Mouse (Mus musculus) adrenal gland, adult 18-20 months (tissue): ENCODE data around the gene Tnnc2. TPM values are rescaled to one million over a fixed set of nuclear protein-coding genes. Genes with fewer than 3 reads are reported as not detected.
"Not testable (repeated sequence)": the region's sequence is repeated elsewhere in the genome, so short reads cannot be mapped to it uniquely, and the experiment has no call there.

Experiments
- DNase-seq, 2 experiments: peaks; one replicate each; pipeline ENCODE4 v3.0.0; 2021 to 2022; ENCODE audit warnings: low spot score in 2 of 2
- total RNA-seq, 2 experiments: library from RNA; stranded (reverse); gene quantifications; 1 replicate in 1 of 2; 2 replicates in 1 of 2; pipeline ENCODE4 v1.2.3; 2021

Gene Tnnc2
- total RNA-seq, 2 experiments from 2014 or later, result 11.3 TPM; not detected in 1

DNA sequence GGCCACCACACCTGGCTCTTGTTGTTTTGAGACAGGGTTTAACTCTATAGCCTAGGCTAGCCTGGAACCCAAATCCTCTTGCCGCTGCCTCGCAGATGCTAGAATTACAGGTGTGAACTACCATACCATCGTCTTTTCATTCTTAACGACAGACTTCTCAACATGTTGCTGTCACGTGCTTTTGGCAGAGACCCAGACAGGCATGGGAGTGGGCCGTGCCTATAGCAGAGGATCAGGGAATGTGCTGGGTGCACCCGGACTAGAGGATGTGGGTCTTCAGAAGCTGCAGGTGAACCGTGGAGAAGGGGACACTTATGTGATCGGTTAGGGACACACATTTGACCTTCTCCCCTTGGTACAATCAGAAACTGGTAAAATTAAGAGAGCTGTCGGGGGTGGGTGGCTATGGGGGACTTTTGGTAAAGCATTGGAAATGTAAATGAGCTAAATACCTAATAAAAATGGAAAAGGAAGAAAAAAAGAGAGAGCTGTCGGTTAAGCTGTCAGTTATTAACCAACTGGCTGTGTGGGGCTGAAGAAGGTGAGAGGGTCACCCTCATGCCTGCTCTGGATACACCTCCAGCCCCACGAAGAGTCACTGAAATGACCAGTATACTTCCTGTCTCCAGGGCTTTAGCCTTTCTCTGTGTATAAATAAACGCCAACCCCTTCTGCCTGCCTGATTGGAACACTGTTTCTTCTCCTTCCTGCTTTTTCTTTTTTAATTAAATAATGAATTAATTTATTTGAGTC, 20.7 kb upstream of the Tnnc2 start:
- DNase-seq, result no peak

DNA sequence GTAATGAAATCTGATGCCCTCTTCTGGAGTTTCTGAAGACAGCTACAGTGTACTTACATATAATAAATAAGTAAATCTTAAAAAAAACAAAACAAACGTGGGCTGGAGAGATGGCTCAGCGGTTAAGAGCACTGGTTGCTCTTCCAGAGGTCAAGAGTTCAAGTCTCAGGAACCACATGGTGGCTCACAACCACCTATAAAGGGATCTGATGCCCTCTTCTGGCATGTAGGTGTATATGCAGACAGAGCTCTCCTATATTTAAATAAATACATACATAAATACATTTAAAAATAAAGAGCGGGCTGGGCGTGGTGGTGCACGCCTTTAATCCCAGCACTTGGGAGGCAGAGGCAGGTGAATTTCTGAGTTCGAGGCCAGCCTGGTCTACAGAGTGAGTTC, 18.8 kb upstream of the Tnnc2 start:
- DNase-seq, result not testable (repeated sequence)

GRCm38 (mm10) chr2:164795868-164796267, 16.1 kb upstream of the Tnnc2 start:
- DNase-seq, result no peak

DNA sequence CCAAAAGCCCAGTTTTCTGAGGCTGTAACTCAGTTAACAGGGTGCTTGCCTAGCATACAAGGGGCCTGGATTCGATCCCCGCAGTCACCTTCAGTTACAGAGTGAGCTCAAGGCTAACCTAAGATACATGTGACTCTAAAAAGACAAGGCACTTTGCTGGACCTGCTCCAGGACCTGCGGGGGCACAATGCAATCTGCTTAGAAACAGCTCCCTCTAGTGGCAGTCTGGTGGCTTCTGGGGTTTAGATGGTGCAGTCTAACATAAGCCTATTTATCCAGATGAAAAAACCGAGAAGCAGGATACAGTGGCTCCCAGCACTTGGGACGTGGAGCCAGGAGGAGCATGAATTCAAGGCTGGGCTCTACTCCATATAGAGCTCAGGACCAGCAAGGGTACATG, 14.5 kb upstream of the Tnnc2 start:
- peak; percentile 72 to 82 for DNase-seq

DNA sequence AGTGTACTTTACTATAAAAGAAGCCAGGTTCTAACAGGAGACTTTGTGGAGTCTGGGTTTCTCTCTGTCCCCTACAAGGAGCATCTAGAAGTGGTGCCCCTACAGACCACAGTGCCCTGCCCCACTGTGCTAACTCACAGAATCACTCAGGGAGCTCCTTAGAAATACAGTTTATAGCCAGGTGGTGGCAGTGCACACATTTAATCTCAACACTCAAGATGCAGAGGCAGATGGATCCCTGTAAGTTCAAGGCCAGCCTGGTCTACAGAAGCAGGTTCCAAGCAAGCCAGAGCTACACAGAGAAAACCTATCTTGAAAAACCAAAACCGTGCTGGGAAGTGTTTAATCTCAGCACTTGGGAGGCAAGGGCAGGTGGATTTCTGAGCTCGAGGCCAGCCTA, 14.0 kb upstream of the Tnnc2 start:
- DNase-seq, result no peak

DNA sequence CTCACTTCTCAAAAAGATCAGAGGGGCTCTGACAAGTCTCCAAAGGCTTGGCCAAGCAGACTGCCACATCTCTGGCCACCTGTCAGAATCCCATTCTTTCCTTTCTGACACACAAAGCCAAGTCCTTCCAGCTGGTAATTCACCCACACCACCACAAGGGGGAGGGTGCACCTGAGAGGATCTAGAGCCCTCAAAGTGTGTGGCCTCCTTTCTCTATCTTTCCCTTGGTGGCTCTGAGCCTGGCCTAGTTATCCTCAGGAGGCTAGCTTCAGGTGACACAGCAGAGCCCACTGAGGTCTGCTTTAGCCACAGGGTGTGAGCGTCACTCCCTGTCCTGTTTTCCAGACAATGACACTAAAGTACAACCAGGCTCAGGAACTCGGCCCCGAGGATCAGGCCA, 13.5 kb upstream of the Tnnc2 start:
- peak in 1 of 2 experiments; percentile 59 for DNase-seq

DNA sequence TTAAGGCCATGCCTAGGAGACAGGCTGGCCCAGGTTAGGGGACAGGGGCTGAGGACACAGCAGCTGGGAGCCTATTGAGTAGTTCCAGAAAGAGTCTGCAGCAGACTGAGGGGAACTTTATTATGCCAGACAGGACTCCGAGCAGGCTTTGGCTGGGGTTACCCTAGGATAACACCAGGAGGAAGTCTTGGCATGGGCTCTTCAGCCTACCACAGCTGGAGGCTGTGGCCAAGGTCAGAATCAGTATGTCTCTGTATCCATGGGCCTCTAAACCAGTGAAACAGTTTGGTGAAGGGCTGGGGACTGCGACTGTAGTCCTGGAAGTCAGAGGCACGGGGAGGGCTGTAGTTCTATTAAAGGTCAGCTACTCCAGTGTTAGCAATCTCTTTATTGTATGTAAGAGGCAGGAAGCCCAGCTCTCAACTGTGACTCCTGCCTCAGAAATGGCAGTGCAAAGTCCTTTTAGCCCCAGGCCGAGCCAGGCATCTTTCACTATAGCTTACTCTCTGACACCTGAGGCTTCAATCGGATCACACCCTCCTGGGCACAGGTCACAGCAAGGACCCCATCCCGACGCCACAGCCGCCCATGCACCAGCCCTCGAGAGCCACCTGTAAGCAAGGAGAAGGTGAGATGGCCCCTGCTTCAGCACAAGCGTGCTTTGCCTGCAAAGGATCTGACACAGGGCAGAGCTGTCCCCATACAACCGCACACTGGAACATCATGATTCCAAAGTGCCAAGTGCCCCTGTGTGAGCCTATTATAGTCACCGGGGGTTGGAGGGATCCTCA, 12.8 kb upstream of the Tnnc2 start:
- DNase-seq, result peak in 1 of 2 experiments; percentile 27

GRCm38 (mm10) chr2:164791841-164792261, 12.1 kb upstream of the Tnnc2 start:
- DNase-seq, result no peak

DNA sequence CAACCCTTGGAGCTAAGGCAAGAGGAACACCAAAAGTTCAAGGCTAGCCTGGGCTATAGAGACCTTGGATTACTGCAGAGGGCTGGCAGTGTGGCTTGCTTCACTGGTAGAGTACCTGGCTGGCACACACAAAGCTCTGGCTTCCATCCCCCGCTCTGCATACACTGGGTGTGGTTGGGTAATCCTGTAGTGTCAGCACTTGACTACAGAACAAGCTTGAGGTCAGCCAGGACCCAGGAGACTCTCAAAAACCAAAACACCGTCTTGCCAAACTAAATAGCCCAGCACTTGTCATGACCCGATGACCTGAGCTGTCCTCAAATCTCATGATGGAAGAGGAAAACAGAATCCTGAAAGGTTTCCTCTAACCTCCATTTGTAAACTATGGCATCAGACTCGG, 10.7 kb upstream of the Tnnc2 start:
- DNase-seq, result no peak

DNA sequence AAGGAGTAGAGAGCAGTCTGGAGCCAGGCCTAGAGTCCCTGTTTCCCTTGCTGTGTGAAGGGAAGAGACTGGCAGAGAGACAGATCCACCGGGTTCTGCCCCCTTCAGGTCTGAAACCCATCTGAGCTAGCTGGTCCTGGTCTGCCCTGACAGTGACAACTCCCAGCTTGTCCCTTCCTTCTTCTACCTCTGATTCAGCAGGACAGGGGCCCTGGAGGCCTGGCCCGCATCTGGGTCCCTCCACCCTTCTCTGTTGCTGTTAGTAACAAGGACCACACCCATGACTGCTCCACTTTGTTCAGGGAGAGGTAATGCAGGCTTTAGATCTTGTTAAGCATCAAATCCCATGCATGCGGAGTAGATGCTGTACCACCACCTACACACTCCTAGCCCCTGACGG, 8.6 kb upstream of the Tnnc2 start:
- DNase-seq, result no peak

DNA sequence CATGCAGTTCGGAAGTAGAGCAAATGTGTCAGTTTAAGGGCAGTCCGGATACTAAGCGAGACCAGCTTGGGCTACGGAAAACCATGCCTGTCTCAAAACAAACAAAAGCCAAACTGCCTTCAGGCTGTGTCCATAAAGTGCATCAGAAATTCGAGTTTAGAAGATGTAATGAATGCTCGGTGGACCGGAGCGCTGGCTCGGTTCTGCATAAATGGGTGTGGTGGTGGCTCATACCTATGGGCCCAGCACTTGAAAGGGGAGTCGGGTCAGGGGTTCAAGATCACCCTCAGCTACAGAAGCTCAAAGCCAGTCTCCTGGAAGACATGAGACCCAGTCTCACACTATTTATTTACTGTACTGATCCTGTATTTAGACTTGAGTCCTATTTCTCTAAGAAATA, 8.0 kb upstream of the Tnnc2 start:
- DNase-seq, result no peak

DNA sequence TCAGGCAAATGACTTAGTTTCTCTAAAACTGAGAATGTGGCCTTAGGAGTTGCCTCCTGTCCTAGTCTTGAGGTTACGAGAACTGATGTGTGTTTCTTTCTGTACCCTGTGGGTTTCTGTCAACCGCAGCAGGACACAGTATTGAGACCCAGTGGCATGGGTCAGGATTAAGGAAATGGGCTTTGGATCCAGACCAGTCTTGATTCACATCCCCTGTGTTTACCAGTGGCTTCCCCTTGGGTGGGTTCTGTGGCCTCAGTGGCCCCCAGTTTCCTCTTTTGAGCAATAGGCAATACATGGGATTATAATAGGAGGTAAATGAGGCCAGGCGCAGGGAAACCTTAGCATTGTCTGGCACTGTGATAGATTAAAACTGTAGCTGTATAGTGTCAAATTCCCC, 7.3 kb upstream of the Tnnc2 start:
- no peak for DNase-seq

DNA sequence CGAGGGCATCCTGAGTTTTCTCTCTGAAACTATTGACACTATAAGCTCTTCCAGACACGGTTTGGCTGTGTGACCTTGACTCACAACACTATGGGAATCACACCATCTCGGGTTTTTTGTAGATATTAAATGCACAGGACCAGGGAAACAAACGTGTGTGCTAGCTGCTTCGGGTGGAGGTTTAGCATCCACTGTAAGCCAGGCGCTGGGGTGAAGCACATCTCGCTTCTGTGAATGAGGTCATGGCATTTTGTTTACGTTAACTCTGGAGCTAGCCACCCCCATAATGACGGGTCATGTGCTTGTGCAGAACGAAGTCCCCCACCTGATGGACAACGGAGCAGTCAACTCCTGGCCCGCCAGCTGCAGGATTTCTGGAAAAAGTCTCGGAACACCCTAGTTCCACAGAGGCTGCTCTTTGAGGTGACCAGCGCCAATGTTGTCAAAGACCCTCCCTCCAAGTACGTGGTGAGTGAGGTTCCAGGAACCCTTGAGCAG, 6.7 kb upstream of the Tnnc2 start:
- DNase-seq, result no peak

DNA sequence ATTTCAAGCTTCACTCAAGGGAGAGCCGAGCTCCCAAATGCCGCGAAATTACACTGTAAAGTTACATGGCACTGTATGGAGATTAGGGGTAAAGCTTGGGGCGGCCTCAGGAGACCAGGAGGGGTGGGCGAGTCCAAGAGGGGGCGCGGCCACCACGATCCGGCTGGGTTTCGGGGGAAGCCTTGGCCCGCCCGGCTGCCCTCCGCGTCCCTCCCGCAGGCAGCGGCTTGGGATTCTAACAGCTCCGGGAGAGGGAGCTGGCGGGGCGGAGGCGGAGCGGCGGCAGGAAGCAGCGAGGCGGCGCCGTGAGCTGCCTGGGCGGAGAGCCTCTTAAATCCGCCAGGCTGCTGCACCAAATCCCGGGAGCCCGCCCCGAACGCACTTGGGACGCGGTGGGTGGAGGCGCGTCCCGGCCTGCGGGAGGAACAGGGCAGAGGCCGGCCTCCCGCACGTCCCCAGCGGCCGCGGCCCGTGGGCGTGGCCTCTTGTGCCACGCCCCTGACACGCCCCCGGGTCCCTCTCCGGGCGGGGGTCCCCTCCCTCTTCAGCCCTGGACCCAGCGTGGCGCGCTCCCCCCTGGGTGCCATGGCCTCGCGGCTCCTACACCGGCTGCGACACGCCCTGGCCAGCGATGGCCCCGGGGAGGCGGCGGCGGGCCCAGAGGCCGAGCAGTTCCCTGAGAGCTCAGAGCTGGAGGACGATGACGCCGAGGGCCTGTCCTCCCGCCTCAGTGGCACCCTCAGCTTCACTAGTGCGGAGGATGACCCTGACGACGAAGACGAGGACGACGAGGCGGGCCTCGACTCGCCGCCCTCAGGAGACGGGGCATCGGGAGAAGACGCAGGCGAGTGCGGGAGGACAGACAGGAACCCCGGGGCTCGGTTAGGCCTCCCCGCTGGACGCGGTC, 6.0 kb upstream of the Tnnc2 start, which contains the start of gene Snx21:
TSS of gene Snx21 (plus strand) at position 343 of the 907 bp plus-strand sequence.
- peak; percentile 87 to 93 for DNase-seq

GRCm38 (mm10) chr2:164784869-164785420, 5.2 kb upstream of the Tnnc2 start:
- DNase-seq, result no peak

- no peak for DNase-seq
These were observed 4.3 kb upstream of the Tnnc2 start for GRCm38 (mm10) chr2:164783926-164784581.

- DNase-seq, result no peak
These were observed 2.1 kb upstream of the Tnnc2 start for GRCm38 (mm10) chr2:164781876-164782275.

DNA sequence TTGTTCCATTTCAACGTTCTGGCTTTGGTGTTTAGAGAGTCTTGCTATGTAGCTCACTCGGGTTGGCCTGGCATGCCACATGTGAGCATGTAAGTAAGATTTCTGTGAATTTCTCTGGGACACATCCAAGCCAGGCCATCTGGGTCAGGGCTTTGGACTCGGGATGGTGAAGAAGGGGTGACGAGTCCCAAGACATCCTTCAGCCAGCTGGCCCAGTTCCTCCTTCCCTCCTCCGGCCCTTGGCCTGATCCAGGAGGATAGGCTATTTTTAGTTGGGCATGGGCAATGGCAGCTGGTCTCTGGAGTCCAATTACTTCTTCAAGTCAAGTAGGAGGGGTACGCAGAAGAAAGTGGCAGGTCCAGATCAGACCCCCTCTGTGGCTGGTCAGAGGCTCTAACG, 958 bp downstream of the Tnnc2 start:
- no peak for DNase-seq

GRCm38 (mm10) chr2:164778015-164778287, 1.8 kb downstream of the Tnnc2 start:
- no peak for DNase-seq

- DNase-seq, result no peak
These were observed 2.3 kb downstream of the Tnnc2 start for GRCm38 (mm10) chr2:164777246-164778014.
